Mouse (Mus musculus): ENCODE results near the gene Zfp853.

Gene Zfp853

DNA sequence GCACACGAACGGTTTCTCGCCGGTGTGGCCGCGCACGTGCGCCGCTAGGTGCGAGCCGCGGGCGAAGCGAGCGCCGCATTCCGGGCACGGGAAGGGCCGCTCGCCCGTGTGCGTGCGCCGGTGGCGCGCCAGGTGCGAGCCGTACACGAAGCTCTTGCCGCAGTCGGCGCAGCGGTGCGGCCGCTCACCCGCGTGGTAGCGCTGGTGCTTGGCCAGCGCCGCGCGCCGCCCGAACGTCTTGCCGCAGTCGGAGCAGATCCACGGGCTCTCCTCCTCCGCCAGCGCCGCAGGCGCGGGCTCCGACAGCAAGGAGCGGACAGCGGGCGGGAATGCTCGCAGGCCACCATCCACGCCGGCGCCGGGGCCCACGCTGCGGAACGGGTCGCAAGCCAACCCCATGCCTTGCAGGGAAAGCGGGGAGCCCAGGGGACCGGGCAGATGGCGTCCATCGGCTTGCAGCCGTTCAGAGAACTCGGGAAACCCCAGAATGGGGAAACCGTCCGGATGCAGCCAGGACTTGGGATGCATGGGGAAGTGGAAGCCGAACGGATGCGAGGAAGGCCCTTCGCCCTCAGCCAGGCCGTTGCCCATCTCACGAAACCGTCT is 39.4 kb downstream of the Zfp853 start:
- no peak for DNase-seq (ENCODE audit: low read depth, low spot score)

DNA sequence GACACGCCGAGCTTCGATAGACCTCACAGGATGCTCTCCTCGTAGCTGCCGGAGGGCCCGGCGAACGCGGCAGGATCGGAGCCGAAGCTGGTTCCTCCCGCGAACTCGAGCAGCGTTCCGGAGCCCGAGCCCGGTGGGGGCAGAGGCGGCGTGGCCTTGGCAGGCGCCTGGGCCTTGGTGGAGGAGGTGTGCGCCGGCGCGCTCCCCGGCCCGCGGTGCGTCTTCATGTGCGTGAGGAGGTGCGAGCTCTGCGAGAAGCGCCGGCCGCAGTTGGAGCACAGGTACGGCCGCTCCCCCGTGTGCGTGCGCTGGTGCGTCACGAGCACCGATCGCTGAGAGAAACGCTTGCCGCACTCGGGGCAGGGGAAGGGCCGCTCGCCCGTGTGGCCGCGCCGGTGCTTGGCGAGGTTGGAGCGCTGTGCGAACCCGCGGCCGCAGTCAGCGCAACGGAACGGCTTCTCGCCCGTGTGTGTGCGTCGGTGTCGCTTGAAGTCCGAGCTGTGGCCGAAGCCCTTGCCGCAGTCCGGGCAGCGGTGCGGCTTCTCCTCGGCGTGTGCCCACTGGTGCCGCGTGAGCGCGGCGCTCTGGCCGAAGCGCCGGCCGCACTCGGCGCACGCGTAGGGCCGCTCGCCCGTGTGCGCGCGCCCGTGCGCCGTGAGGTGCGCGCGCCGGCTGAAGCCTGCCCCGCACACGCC is 40.1 kb downstream of the Zfp853 start:
- DNase-seq (ENCODE audit: low read depth, low spot score) = no peak

DNA sequence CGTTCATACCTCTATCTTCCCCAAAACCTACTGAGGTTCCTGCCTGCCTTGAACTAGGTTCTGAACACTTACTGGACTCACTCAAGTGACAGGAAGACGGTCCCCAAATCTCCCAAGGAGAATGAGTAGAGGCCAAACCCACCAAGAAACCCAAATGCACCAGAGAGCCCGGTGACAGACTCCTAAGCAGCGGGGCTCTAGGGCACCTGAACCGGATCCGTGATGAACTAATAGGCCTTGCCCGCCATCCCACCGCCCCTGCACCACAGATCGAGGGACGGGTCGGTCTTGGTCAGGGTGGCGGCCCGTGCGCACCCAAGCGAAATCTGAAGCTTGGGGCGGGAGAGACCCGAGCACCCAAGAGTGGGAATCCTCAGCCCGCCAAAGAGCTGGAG is 40.6 kb downstream of the Zfp853 start:
- no peak for DNase-seq (ENCODE audit: low read depth, low spot score)

DNA sequence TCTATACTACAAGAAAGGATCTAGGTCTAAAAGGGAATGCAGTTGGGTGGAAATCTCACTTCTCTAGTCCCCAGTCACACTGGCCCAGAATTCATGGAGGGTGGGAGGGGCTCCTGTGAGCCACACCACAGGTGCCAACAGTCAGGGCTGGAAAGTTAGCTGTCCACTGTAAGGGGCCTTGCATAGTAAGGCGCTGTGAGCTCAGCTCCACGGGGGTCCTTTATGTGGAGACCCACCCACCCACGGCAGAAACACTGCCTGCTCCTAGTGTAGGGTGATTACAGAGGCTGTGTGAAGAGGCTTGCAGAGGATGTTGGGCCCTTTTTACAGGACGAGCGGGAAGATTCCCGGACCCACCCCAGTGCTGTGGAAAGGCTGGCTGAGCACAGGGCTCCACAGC is 41.4 kb downstream of the Zfp853 start:
- DNase-seq (ENCODE audit: low read depth, low spot score) = no peak

DNA sequence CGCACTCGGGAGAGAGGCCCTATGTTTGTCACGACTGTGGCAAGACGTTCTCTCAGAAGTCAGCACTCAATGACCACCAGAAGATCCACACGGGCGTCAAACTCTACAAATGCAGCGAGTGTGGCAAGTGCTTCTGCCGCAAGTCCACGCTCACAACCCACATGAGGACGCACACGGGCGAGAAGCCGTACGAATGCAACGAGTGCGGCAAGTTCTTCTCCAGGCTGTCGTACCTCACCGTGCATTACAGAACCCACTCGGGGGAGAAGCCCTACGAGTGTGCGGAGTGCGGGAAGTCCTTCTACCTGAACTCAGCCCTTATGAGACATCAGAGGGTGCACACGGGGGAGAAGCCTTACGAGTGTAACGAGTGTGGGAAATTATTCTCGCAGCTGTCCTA is 48.5 kb downstream of the Zfp853 start:
- no peak for DNase-seq (ENCODE audit: low read depth, low spot score)

Data from 3T3-L1 (cell line).